Mouse (Mus musculus) naive thymus-derived CD4-positive, alpha-beta T cell, adult 2 months (primary cell): ENCODE data around the gene Hist2h2aa2.

ENCODE experiments used
- DNase-seq: peaks from one replicate; pipeline ENCODE4 v3.0.0-alpha.2; 2011; ENCODE audit warnings: low read depth

The Hist2h2aa2 gene

DNA sequence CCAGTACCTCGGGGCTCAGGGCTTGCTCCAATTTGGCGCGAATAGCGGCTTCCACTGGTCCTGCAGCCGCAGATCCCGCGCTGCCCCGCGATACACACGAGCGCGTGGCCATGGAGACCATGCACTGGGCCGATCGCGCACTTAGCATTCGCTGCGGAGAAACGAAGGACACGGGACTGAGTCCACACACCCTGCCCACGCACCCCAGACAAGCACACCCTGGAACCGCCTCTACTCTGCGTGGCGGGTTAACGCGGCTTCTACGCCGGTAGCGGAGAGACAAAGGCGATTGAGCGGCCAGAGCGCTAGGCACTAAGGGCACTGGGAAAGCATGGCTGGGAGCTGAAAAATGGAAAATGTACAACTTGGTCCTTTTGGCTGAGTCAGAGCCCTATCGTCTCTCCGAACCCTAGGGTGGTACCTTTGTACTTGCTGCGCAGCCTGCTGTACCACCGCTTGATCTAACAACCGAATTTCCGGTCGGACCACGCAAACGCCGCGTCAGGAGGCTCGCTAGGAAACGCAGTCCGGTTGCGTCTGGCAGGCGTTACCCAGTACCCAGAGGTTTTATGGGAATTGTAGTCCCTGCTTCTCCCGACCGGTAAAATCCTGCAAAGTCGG, 42.8 kb downstream of the Hist2h2aa2 start:
- DNase-seq, result peak; percentile 90

DNA sequence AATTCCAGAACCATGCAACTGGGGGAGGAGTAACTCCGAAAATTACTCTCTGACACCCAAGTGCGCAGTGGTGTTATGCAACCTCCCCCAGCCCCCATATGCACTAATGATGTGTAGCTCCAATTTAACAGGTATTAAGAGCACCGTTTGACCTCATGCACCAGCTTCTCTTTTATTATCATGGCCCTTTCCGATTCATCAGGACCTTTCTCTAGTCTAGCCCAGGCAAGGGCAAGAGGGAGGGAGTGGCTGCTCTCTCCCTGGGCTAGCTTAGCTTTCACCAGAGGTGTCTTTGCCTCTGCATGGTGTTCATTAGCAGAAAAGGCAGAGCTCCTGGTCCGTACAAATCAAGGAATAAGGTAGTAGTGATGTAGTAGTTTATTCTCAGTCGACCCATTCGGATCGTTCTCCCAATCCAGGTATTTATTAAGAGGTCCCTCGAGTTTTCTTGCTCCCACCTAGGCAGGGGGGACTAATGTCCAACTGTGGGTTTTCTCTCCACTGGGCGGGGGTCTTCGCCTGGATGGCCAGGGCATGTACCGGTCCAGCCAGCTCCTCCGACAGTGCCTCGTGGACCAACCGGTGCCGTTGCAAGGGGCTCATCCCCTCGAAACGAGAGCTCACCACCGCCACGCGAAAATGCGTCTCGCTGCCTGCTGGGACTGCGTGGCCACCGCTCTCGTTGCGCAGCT, 43.5 kb downstream of the Hist2h2aa2 start:
- peak; percentile 30 for DNase-seq

DNA sequence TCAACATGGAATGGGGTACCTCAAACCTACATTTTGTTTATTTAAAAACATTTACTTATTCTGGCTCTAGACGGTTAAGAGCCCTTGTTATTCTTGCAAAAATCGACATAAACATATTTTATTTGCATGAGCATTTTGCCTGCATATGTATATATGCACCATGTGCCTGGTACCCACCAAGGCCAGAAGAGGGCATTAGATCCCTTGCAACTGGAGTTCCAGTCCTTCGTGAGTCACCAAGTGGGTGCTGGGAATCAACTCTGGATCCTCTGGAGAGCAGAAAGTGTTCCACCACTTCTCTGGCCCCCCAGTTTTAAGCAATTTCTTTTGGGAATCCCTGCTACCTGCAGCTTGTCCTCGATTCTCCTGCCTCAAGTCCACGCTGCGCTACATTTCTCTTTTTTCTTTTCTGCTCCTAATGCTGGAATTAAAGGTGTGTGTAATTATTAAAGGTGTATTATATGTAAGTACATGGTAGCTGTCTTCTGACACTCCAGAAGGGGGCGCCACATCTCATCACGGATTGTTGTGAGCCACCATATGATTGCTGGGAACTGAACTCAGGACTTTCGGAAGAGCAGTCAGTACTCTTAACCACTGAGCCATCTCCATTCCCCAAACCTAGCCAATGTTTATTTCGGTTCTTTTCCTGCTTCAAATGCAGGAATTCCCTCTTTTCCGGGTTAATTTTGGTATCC, 44.3 kb downstream of the Hist2h2aa2 start:
- peak; percentile 33 for DNase-seq

DNA sequence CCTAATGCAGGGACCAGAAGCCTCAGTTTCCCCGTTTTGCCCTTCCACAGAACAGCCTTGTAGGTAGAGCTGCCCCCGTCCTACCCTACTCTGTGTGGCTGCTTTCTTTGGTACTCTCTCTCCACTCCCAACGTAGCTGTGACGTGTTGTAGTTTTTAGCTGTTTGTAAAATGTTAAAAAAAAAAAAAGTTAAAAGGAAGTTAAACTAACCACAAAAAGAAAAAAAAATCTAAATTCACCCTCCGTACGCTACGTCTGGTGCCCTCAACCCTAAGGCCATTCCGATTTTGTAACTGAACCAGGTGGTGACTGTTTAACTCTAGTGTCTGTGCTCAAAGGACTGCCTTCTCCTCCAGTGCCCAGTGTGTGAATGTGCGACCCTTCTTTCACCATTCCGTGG, 45.1 kb downstream of the Hist2h2aa2 start:
- DNase-seq, result peak; percentile 65

GRCm38 (mm10) chr3:96192977-96193376, 47.1 kb downstream of the Hist2h2aa2 start:
- DNase-seq, result no peak
